Mouse (Mus musculus) lung, postnatal 0 days (tissue): ENCODE measurements around the gene Bcl2l1. TPM values are rescaled to one million over a fixed set of nuclear protein-coding genes. Genes with fewer than 3 reads are reported as not detected.
A peak's percentile ranks its signal among the peaks of the same experiment; 100 is the strongest.

Source experiments
- ATAC-seq: fragments of 200-750 bp; cut with Nextera tagmentation; 2 replicates; pipeline ENCODE4 v1.8.0; 2017; ENCODE audit warnings: moderate library complexity
- DNase-seq: peaks from one replicate; pipeline ENCODE4 v3.0.0-alpha.2; 2016; ENCODE audit warnings: low spot score
- H3K27ac ChIP-seq: fragments of 300-500 bp; sonication (generic); 2 replicates; pipeline ENCODE4 v1.5.1; 2014; ENCODE audit warnings: antibody characterized with exemption, mild to moderate bottlenecking, low read length, mixed read lengths
- H3K27me3 ChIP-seq: fragments of 300-500 bp; sonication (generic); replicated peaks from 2 replicates; pipeline ENCODE4 v1.6.1; 2014; ENCODE audit warnings: low read length, mixed read lengths; ENCODE audit not compliant: insufficient read depth
- H3K36me3 ChIP-seq: fragments of 300-500 bp; sonication (generic); 2 replicates; pipeline ENCODE4 v1.6.1; 2014; ENCODE audit warnings: low read length, mixed read lengths; ENCODE audit not compliant: insufficient read depth
- H3K4me1 ChIP-seq: fragments of 300-500 bp; sonication (generic); 2 replicates; pipeline ENCODE4 v1.6.1; 2014; ENCODE audit warnings: antibody characterized with exemption, low read depth, low read length, mixed read lengths; ENCODE audit not compliant: insufficient read depth
- H3K4me2 ChIP-seq: fragments of 300-500 bp; sonication (generic); replicated peaks from 2 replicates; pipeline ENCODE4 v1.6.1; 2014; ENCODE audit warnings: low read depth, mild to moderate bottlenecking, low read length, moderate library complexity, mixed read lengths
- H3K4me3 ChIP-seq: fragments of 300-500 bp; sonication (generic); 2 replicates; pipeline ENCODE4 v1.5.1; 2014; ENCODE audit warnings: low read depth, low read length
- H3K9ac ChIP-seq: fragments of 300-500 bp; sonication (generic); replicated peaks from 2 replicates; pipeline ENCODE4 v1.6.1; 2014; ENCODE audit warnings: low read depth, mild to moderate bottlenecking
- H3K9me3 ChIP-seq: fragments of 300-500 bp; sonication (generic); 2 replicates; pipeline ENCODE4 v1.6.1; 2016; ENCODE audit warnings: low read length, mixed read lengths
- CTCF ChIP-seq: IDR thresholded peaks from 2 replicates; pipeline ENCODE4 v1.5.1; 2016; ENCODE audit warnings: antibody characterized with exemption, mild to moderate bottlenecking
- EP300 ChIP-seq: IDR thresholded peaks from 2 replicates; pipeline ENCODE4 v1.6.1; 2016; ENCODE audit warnings: antibody characterized with exemption, mild to moderate bottlenecking, control low read depth
- WGBS: fragments of 180-500 bp; shearing (Covaris S2); extraction: QIAGEN DNeasy Blood & Tissue Kit; methylation state at CpG from one replicate; pipeline ENCODE4 v1.1.7; 2014; 5-methylcytosine and 5-hydroxymethylcytosine counted together
- polyA plus RNA-seq: library from polyadenylated mRNA; unstranded; fragments of >200 nt; fragmentation: Nextera tagmentation; extraction: Ambion mirVana; gene quantifications from 2 replicates; pipeline ENCODE4 v1.2.1, GENCODE M21; 2015

The Bcl2l1 gene
- polyA plus RNA-seq, 1 experiment from 2014 or later: 103 TPM

DNA sequence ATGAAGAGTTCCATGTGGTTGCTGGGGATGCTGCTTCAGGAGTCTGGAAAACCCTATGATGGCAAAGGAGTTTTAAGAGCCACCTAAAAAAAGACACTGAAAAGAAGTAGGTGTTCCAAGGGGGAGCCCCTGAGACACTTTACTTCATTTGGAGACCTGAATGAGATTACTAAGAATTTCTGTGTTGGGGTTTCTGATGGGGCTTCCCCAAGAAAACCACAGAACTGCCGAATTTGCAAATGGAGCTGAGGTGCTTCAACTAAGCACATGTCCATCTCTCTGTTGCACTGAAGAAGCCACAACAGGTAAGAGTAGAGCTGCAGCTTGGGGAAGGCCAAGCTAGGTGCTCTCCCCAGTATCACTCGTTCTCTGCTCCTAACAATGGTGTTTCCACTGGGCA, 5.8 kb downstream of the Bcl2l1 start:
- DNase-seq (no peak), ATAC-seq (no peak)
- Histone ChIP-seq H3K36me3 (no peaks in the 10 kb centered on the region; the same call in 1 of the 2 replicates), H3K4me3 (no peak overlapping the region), H3K9me3 (no peaks in the 10 kb centered on the region), H3K4me2 (peak overlapping the region; percentile 78; the same call in 1 of the 2 replicates), H3K4me1 (peaks cover 60% of the 10 kb centered on the region), H3K27ac (no peak overlapping the region), H3K9ac (no peak overlapping the region), H3K27me3 (no peaks in the 10 kb centered on the region)
- WGBS: 78% methylated on average over 2 of the region's 2 CpGs
- TF ChIP-seq EP300 (no peak), CTCF (no peak)

DNA sequence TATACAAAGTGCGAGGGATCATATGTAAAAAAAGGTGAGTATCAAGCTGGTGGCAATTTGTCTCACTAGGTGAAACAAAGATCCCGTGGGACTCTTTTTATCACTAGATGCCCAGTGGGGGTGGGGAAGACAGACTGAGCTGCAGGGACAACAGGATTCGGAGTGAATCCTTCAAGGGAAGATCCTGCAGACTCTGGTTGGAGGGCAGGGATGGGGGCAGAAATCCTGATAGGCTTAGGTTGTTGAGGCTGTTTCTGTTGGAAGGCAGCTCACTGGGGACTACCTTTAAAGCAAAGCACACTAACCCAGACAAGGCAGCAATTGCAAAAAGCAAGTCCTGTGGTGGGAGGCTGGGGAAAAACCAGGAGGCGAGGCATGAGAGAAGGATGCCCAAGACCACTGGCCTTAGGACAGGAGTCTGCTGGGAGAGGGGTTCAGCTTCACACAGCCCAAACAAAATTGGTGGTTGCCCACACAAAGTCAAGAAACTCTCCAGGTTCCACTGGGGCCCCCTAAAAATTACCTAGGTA, 6.3 kb downstream of the Bcl2l1 start:
- Histone ChIP-seq H3K4me1 (peaks cover 65% of the 10 kb centered on the region), H3K4me2 (peak overlapping the region; percentile 78; the same call in 1 of the 2 replicates), H3K9me3 (no peaks in the 10 kb centered on the region), H3K27ac (no peak overlapping the region), H3K36me3 (no peaks in the 10 kb centered on the region; the same call in 1 of the 2 replicates), H3K9ac (no peak overlapping the region), H3K27me3 (no peaks in the 10 kb centered on the region), H3K4me3 (no peak overlapping the region)
- no peak for ATAC-seq
- TF ChIP-seq CTCF (no peak), EP300 (no peak)
- DNase-seq: no peak
- WGBS: 75% methylated on average over 4 of the region's 4 CpGs

DNA sequence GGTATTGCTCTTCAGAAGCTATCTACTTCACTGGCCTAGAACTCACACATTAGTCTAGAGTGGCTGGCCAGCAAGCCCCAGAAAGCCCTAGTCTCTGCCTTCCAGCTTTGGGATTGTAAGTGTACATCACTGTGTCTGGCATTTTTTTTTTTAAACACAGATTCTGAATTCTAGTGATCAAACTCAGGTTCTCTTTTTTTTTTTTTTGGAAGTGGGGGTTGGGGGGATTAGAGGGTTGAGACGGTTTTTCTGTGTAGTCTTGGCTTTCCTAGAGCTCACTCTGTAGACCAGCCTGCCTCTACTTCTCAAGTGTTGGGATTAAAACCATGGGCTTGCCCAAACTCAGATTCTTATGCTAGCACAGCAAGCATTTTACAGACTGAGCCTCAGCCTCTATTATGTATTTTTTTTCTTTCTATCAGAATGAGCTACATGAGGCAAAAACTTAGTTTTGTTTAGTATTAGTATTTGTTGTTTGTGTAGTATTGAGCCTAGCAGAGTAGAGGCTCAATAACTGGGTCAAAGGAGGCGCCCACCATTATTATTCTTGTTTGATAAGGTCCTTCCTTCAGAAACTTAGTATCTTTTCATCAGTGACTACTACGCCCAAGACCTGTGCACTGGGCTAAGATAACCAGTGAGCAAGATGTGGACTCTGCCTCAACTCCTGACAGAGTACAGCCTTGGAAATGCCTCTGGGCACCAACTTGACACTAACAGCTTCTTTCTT, 6.9 kb downstream of the Bcl2l1 start:
- H3K9ac ChIP-seq: no peak overlapping the region
- no peaks in the 10 kb centered on the region for H3K9me3 ChIP-seq
- TF ChIP-seq EP300 (no peak), CTCF (no peak)
- ATAC-seq (no peak), DNase-seq (no peak)
- no peaks in the 10 kb centered on the region; the same call in 1 of the 2 replicates for H3K36me3 ChIP-seq
- 75% methylated on average over 3 of the region's 3 CpGs for WGBS
- peak overlapping the region; percentile 78; the same call in 1 of the 2 replicates for H3K4me2 ChIP-seq
- H3K4me1 ChIP-seq: peaks cover 71% of the 10 kb centered on the region
- H3K4me3 ChIP-seq: no peak overlapping the region
- no peaks in the 10 kb centered on the region for H3K27me3 ChIP-seq
- no peak overlapping the region for H3K27ac ChIP-seq

DNA sequence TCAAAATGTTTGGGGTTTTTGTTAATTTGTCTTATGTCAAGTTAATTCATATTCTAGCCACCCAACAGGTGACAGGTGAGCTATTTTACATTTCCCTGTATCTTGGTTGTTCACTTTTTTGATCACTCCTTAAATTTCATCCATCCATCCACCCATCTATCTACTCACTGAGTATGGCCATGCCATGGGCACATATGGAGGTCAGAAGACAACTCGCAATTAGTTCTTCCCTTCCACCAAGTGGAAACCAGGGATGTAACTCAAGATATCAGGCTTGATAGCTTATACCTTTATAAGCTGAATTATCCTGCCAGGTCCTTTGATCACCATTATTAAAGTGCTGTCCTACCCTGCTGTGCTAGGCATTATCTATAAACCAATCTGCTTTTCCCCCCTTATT, 7.8 kb downstream of the Bcl2l1 start:
- WGBS: 93% methylated on average over 1 of the region's 1 CpGs
- H3K36me3 ChIP-seq: peaks cover 7% of the 10 kb centered on the region; the same call in 1 of the 2 replicates
- TF ChIP-seq CTCF: no peak
- TF ChIP-seq EP300: no peak
- DNase-seq: no peak
- no peaks in the 10 kb centered on the region for H3K27me3 ChIP-seq
- no peak overlapping the region for H3K27ac ChIP-seq
- no peak overlapping the region for H3K4me3 ChIP-seq
- no peak overlapping the region for H3K9ac ChIP-seq
- no peak overlapping the region for H3K4me2 ChIP-seq
- H3K4me1 ChIP-seq: peaks cover 80% of the 10 kb centered on the region
- no peak for ATAC-seq
- no peaks in the 10 kb centered on the region for H3K9me3 ChIP-seq

DNA sequence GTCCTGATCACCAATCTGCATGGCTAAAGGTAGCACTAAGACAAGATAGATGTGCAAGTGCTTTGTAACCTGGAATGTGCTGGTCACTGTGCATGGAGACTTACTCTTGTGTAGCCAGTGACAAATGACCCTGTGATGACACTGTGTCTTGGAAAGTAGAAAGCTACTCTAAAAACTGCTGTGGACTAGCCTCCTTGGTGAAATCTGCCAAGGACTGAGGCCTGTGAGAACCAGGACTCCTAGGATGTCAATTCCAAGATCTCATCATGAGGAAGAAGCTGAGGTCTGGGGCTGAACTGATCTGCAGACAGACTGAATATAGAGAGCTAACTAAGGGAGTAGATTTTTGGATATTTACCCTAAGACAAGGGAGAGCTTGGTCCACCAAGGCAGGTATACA, 10.0 kb downstream of the Bcl2l1 start:
- Histone ChIP-seq H3K27ac (peak overlapping the region; percentile 96), H3K9ac (0 out of 2 replicates have a peak overlapping the region, but pooled peaks have one; percentile 12), H3K36me3 (peaks cover 7% of the 10 kb centered on the region; the same call in 1 of the 2 replicates), H3K4me1 (peaks cover 78% of the 10 kb centered on the region), H3K9me3 (no peaks in the 10 kb centered on the region), H3K4me3 (no peak overlapping the region), H3K4me2 (0 out of 2 replicates have a peak overlapping the region, but pooled peaks have one; percentile 23), H3K27me3 (no peaks in the 10 kb centered on the region)
- DNase-seq (no peak), ATAC-seq (no peak)
- TF ChIP-seq EP300: no peak
- TF ChIP-seq CTCF: no peak

DNA sequence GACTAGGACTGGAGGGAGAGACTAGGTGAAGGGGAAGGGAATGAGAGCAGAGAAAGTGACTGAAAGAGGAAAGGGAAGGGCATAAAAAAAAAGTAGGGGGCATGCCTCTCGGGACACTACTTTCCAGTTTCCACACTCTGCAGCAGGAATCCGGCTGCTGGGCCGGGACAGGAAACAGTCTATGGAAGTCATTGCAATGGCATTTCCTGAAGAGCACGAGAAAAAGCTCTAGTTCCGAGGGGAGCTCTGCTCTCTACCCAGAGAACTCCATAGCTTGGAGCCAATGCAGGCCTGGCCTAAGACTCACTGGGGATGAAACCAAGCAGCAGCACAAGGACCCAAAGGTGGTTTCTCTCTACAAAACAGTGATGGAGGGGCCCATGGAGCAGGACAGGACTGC, 10.5 kb downstream of the Bcl2l1 start:
- H3K9ac ChIP-seq: 0 out of 2 replicates have a peak overlapping the region, but pooled peaks have one; percentile 13
- H3K4me2 ChIP-seq: peak overlapping the region; percentile 23
- TF ChIP-seq EP300 (peak; percentile 93), CTCF (no peak)
- ATAC-seq (peak; percentile 73), DNase-seq (peak; percentile 93)
- 2% methylated on average over 5 of the region's 5 CpGs for WGBS
- peak overlapping the region; percentile 96 for H3K27ac ChIP-seq
- peaks cover 7% of the 10 kb centered on the region; the same call in 1 of the 2 replicates for H3K36me3 ChIP-seq
- no peaks in the 10 kb centered on the region for H3K27me3 ChIP-seq
- no peak overlapping the region for H3K4me3 ChIP-seq
- no peaks in the 10 kb centered on the region for H3K9me3 ChIP-seq
- H3K4me1 ChIP-seq: peaks cover 78% of the 10 kb centered on the region
